Mouse (Mus musculus): ENCODE results near the gene Cdk19. TPM values are rescaled to one million over a fixed set of nuclear protein-coding genes. Genes with fewer than 3 reads are reported as not detected.
"Not testable (repeated sequence)": the region's sequence is repeated elsewhere in the genome, so short reads cannot be mapped to it uniquely, and the experiment has no call there.

Cdk19 gene
- polyA plus RNA-seq, 1 experiment from 2014 or later, result 8.6 TPM

GRCm38 (mm10) chr10:40502734-40503133, 163.4 kb downstream of the Cdk19 start:
- no peaks in the 10 kb centered on the region for H3K27me3 ChIP-seq (replicated peaks)
- H3K36me3 ChIP-seq (replicated peaks), result no peaks in the 10 kb centered on the region
- 84% methylated on average over 2 of the region's 3 CpGs for WGBS
- no peak for ATAC-seq (replicated peaks)
- 0 out of 2 replicates have a peak, but pooled peaks cover 6% of the 10 kb centered on the region for H3K4me1 ChIP-seq
- no peak overlapping the region for H3K9ac ChIP-seq
- H3K4me2 ChIP-seq, result no peak overlapping the region
- H3K4me3 ChIP-seq, result no peak overlapping the region
- no peak overlapping the region for H3K27ac ChIP-seq
- H3K9me3 ChIP-seq, result no peaks in the 10 kb centered on the region

- no peak for ATAC-seq (replicated peaks)
- no peak overlapping the region for H3K4me2 ChIP-seq
- 91% methylated on average over 5 of the region's 5 CpGs for WGBS
- no peaks in the 10 kb centered on the region for H3K4me1 ChIP-seq
- H3K27me3 ChIP-seq (replicated peaks), result no peaks in the 10 kb centered on the region
- no peak overlapping the region for H3K27ac ChIP-seq
- no peak overlapping the region for H3K4me3 ChIP-seq
- H3K9ac ChIP-seq, result no peak overlapping the region
- no peaks in the 10 kb centered on the region for H3K9me3 ChIP-seq
- H3K36me3 ChIP-seq (replicated peaks), result no peaks in the 10 kb centered on the region
Observed at GRCm38 (mm10) chr10:40510356-40510755, 171.0 kb downstream of the Cdk19 start.

GRCm38 (mm10) chr10:40511221-40511677, 171.9 kb downstream of the Cdk19 start:
- Histone ChIP-seq H3K9ac (no peak overlapping the region), H3K27ac (no peak overlapping the region), H3K27me3 (replicated peaks) (no peaks in the 10 kb centered on the region), H3K4me3 (no peak overlapping the region), H3K9me3 (no peaks in the 10 kb centered on the region), H3K4me1 (0 out of 2 replicates have a peak, but pooled peaks cover 4% of the 10 kb centered on the region), H3K4me2 (no peak overlapping the region), H3K36me3 (replicated peaks) (no peaks in the 10 kb centered on the region)
- no peak for ATAC-seq (replicated peaks)
- 95% methylated on average over 8 of the region's 8 CpGs for WGBS

- WGBS, result 86% methylated on average over 6 of the region's 6 CpGs
Observed at GRCm38 (mm10) chr10:40512185-40512584, 172.8 kb downstream of the Cdk19 start.

GRCm38 (mm10) chr10:40512996-40513395, 173.6 kb downstream of the Cdk19 start:
- ATAC-seq (replicated peaks); H3K9ac ChIP-seq; H3K27ac ChIP-seq; H3K27me3 ChIP-seq (replicated peaks); H3K9me3 ChIP-seq; H3K4me3 ChIP-seq; H3K4me1 ChIP-seq; H3K36me3 ChIP-seq (replicated peaks); H3K4me2 ChIP-seq: not testable (repeated sequence)
- 96% methylated on average over 7 of the region's 7 CpGs for WGBS

More at GRCm38 (mm10) chr10:40512185-40512584, 172.8 kb downstream of the Cdk19 start:
- H3K9ac ChIP-seq, result no peak overlapping the region
- no peak overlapping the region for H3K27ac ChIP-seq
- no peaks in the 10 kb centered on the region for H3K27me3 ChIP-seq (replicated peaks)
- ATAC-seq (replicated peaks), result no peak
- no peaks in the 10 kb centered on the region for H3K36me3 ChIP-seq (replicated peaks)
- H3K4me2 ChIP-seq, result no peak overlapping the region
- H3K4me3 ChIP-seq, result no peak overlapping the region
- no peaks in the 10 kb centered on the region for H3K9me3 ChIP-seq
- H3K4me1 ChIP-seq, result 0 out of 2 replicates have a peak, but pooled peaks cover 4% of the 10 kb centered on the region

GRCm38 (mm10) chr10:40515225-40515681, 175.9 kb downstream of the Cdk19 start:
- H3K4me3 ChIP-seq, result no peak overlapping the region
- H3K9ac ChIP-seq, result no peak overlapping the region
- H3K4me1 ChIP-seq, result 0 out of 2 replicates have a peak, but pooled peaks cover 9% of the 10 kb centered on the region
- H3K9me3 ChIP-seq, result no peaks in the 10 kb centered on the region
- H3K36me3 ChIP-seq (replicated peaks), result no peaks in the 10 kb centered on the region
- ATAC-seq (replicated peaks), result no peak
- H3K27me3 ChIP-seq (replicated peaks), result no peaks in the 10 kb centered on the region
- no peak overlapping the region for H3K4me2 ChIP-seq
- H3K27ac ChIP-seq, result no peak overlapping the region
- WGBS, result 84% methylated on average over 5 of the region's 5 CpGs

GRCm38 (mm10) chr10:40516421-40516820, 177.1 kb downstream of the Cdk19 start:
- no peak; the same call in 1 of the 2 replicates for ATAC-seq (replicated peaks)
- Histone ChIP-seq H3K4me2 (no peak overlapping the region), H3K9ac (no peak overlapping the region), H3K4me3 (no peak overlapping the region), H3K4me1 (peaks cover 15% of the 10 kb centered on the region), H3K27me3 (replicated peaks) (no peaks in the 10 kb centered on the region), H3K36me3 (replicated peaks) (no peaks in the 10 kb centered on the region), H3K9me3 (no peaks in the 10 kb centered on the region), H3K27ac (no peak overlapping the region)
- WGBS, result 26% methylated on average over 4 of the region's 4 CpGs

- Histone ChIP-seq H3K4me1 (peaks cover 25% of the 10 kb centered on the region), H3K27ac (no peak overlapping the region), H3K4me3 (no peak overlapping the region), H3K4me2 (no peak overlapping the region), H3K27me3 (replicated peaks) (no peaks in the 10 kb centered on the region), H3K9ac (no peak overlapping the region), H3K36me3 (replicated peaks) (no peaks in the 10 kb centered on the region), H3K9me3 (no peaks in the 10 kb centered on the region)
- 74% methylated on average over 4 of the region's 4 CpGs for WGBS
- no peak for ATAC-seq (replicated peaks)
Observed at GRCm38 (mm10) chr10:40519586-40519985, 180.2 kb downstream of the Cdk19 start.

GRCm38 (mm10) chr10:40521579-40521978, 182.2 kb downstream of the Cdk19 start:
- H3K9ac ChIP-seq, result no peak overlapping the region
- peak overlapping the region; percentile 28 for H3K4me2 ChIP-seq
- WGBS, result 7% methylated on average over 12 of the region's 12 CpGs
- ATAC-seq (replicated peaks), result peak; percentile 57
- H3K36me3 ChIP-seq (replicated peaks), result no peaks in the 10 kb centered on the region
- no peak overlapping the region for H3K4me3 ChIP-seq
- peak overlapping the region; percentile 56 for H3K27ac ChIP-seq
- H3K9me3 ChIP-seq, result no peaks in the 10 kb centered on the region
- H3K27me3 ChIP-seq (replicated peaks), result no peaks in the 10 kb centered on the region
- H3K4me1 ChIP-seq, result peaks cover 23% of the 10 kb centered on the region

- Histone ChIP-seq H3K27ac (no peak overlapping the region), H3K27me3 (replicated peaks) (no peaks in the 10 kb centered on the region; the same call in 1 of the 2 replicates), H3K9ac (no peak overlapping the region), H3K9me3 (no peaks in the 10 kb centered on the region), H3K4me1 (peaks cover 23% of the 10 kb centered on the region), H3K4me3 (no peak overlapping the region), H3K4me2 (no peak overlapping the region), H3K36me3 (replicated peaks) (no peaks in the 10 kb centered on the region)
- 61% methylated on average over 7 of the region's 7 CpGs for WGBS
- no peak for ATAC-seq (replicated peaks)
Observed at GRCm38 (mm10) chr10:40523312-40523975, 184.1 kb downstream of the Cdk19 start.

GRCm38 (mm10) chr10:40524032-40524806, 184.9 kb downstream of the Cdk19 start:
- no peak overlapping the region for H3K27ac ChIP-seq
- ATAC-seq (replicated peaks), result no peak
- no peak overlapping the region for H3K9ac ChIP-seq
- no peaks in the 10 kb centered on the region for H3K9me3 ChIP-seq
- peaks cover 18% of the 10 kb centered on the region for H3K4me1 ChIP-seq
- no peak overlapping the region for H3K4me3 ChIP-seq
- 70% methylated on average over 9 of the region's 9 CpGs for WGBS
- H3K36me3 ChIP-seq (replicated peaks), result no peaks in the 10 kb centered on the region
- H3K4me2 ChIP-seq, result no peak overlapping the region
- no peaks in the 10 kb centered on the region; the same call in 1 of the 2 replicates for H3K27me3 ChIP-seq (replicated peaks)

- WGBS, result 31% methylated on average over 10 of the region's 10 CpGs
- Histone ChIP-seq H3K9ac (no peak overlapping the region), H3K4me2 (no peak overlapping the region), H3K4me1 (peaks cover 18% of the 10 kb centered on the region), H3K27ac (no peak overlapping the region), H3K36me3 (replicated peaks) (no peaks in the 10 kb centered on the region), H3K27me3 (replicated peaks) (no peaks in the 10 kb centered on the region; the same call in 1 of the 2 replicates), H3K4me3 (no peak overlapping the region), H3K9me3 (no peaks in the 10 kb centered on the region)
- no peak for ATAC-seq (replicated peaks)
Observed at GRCm38 (mm10) chr10:40524991-40525390, 185.6 kb downstream of the Cdk19 start.
